Mouse (Mus musculus): ENCODE data around the gene Rfx3.

GRCm38 (mm10) chr19:27859641-27860040 lies 151.3 kb downstream of the Rfx3 start:
- TF ChIP-seq POLR2A (IDR thresholded peaks at IDR 0.05; ENCODE audit: insufficient read depth, low read length), result no peak
- no peak for TF ChIP-seq EP300 (IDR thresholded peaks at IDR 0.05; ENCODE audit: insufficient read depth, low read depth, low read length)
- no peak for TF ChIP-seq CTCF (IDR thresholded peaks at IDR 0.05; ENCODE audit: low read depth, low read length)

All from ES-Bruce4 (cell line).